Mouse (Mus musculus): ENCODE results near the gene Ugt2b34. TPM values are rescaled to one million over a fixed set of nuclear protein-coding genes. Genes with fewer than 3 reads are reported as not detected.

Ugt2b34 gene
- polyA plus RNA-seq (2015; fragmentation: Nextera tagmentation; extraction: Ambion mirVana) = 0.04 and 0.07 TPM in 2 replicates

DNA sequence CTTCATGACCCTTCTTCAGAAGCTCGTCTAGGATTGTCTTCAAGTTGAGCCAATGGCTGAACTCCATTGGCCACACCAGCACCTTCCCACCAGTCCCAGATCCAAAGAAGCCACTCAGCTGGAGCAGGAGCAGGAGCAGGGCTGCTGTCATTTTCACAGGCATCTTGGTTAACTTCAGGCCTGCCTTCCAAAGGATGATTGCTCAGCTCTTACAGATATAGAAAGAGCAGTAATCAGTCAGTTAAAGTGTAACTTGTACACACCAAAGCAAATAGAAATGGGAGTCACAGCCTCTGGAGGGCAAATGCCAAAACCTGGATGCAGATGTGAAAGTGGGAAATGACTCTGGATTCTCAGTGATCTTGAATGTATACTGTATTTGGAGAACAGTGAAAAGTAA, at the start of gene Ugt2b34:
Gene Ugt2b34 (minus strand): TSS at position 180 of the 400 bp plus-strand sequence.

DNA sequence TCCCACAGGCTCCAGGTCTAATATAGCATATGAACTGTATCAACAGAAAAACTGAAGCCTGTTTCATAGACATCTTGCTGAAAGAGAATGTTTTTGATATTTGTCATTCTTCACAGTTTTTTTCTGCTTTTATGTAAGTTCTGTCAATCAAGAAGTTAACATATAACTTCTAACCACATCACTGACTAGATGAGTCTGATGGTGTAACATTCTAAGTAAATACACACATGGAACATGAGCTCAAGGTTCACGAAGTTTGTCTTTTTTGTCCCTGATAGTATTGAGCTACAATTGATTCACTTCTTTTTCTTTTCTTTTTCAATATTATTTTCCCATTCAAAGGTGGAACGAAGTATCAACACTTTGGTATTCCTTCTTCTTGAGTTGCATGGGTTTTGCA, 19.7 kb upstream of the Ugt2b34 start, which contains the start of gene Ugt2b1:
Gene Ugt2b1 (minus strand): TSS at position 105 of the 400 bp plus-strand sequence.

Other genes with a start within 250 kb of the Ugt2b34 start
- gene Tmprss11b, start 230.6 kb downstream of the Ugt2b34 start, polyA plus RNA-seq (2015; fragmentation: Nextera tagmentation; extraction: Ambion mirVana) = not detected in 2 replicates
- not detected in 2 replicates for gene Tmprss11e, start 161.1 kb downstream of the Ugt2b34 start, polyA plus RNA-seq (2015; fragmentation: Nextera tagmentation; extraction: Ambion mirVana)
- 27.9 and 32.7 TPM in 2 replicates for gene Ythdc1, start 102.7 kb downstream of the Ugt2b34 start, polyA plus RNA-seq (2015; fragmentation: Nextera tagmentation; extraction: Ambion mirVana)
- not detected in 2 replicates for gene Ugt2b1, start 19.6 kb upstream of the Ugt2b34 start, polyA plus RNA-seq (2015; fragmentation: Nextera tagmentation; extraction: Ambion mirVana)
- gene Ugt2b35, start 93.9 kb upstream of the Ugt2b34 start, polyA plus RNA-seq (2015; fragmentation: Nextera tagmentation; extraction: Ambion mirVana) = not detected in 2 replicates
- not detected in 2 replicates for gene Ugt2b36, start 185.6 kb upstream of the Ugt2b34 start, polyA plus RNA-seq (2015; fragmentation: Nextera tagmentation; extraction: Ambion mirVana)
- not detected in 2 replicates for gene Ugt2b5, start 233.4 kb upstream of the Ugt2b34 start, polyA plus RNA-seq (2015; fragmentation: Nextera tagmentation; extraction: Ambion mirVana)